Mouse (Mus musculus): ENCODE data around the gene Ccdc105.
A peak's percentile ranks its signal among the peaks of the same experiment; 100 is the strongest.

The Ccdc105 gene

DNA sequence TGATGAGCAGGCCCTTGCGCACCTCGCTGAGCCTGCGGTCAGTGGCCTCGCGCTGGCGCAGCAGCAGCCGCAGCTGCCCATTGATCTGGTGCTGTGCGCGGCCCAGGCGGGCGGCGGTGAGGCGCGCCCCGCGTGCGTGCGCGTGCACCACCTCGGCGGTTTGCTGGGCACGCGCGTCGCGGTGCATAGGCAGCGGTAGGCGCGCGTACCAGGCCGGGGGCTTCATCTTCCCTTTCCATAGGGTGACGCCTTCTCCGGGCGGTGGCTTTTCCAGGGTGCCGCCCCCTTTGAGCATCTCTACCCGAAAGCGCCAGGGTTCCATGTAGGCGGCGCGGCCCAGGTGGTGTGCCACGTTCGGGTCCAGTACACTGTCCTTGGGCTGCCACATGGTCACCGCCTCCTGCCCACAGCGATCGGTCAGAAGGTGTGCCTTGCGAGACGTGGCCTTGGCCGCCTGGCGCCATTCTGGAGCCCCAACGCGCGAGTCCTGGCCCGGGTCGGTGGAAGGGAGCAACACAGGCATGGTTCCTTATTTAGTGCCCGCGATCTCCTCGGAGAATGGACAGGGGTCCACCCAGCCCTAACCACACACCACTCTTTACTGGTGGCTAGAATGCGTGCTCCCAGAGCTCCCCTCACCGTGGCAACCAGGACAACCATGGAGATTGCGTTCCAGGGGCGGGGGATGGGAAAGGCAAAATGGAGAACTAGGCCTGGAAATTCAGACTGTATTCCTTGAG lies at the start of gene Ccdc105:
Gene Ccdc105 (minus strand): TSS at position 614 of the 740 bp plus-strand sequence.
- DNase-seq (ENCODE audit: low spot score) = peak; percentile 86

DNA sequence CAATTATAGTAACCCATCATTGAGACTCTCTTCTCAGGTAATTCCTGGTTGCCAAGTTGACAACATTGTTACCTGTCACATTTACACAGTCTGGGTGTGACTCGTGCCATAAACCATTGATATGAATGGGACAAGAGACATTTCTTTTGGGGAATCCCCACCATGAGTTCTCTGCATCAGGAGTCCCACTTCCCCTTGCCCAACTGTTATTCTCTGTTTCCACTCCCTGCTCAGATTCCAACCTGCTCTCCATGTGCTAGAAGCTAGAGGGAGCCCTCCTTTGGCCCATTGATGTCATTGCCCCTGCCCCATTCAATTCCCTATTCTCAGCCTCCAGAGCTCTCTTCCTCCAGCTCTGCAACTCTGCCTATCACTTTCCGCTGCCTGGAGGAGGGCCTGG lies 48.6 kb upstream of the Ccdc105 start:
- no peak for DNase-seq (ENCODE audit: low spot score)

DNA sequence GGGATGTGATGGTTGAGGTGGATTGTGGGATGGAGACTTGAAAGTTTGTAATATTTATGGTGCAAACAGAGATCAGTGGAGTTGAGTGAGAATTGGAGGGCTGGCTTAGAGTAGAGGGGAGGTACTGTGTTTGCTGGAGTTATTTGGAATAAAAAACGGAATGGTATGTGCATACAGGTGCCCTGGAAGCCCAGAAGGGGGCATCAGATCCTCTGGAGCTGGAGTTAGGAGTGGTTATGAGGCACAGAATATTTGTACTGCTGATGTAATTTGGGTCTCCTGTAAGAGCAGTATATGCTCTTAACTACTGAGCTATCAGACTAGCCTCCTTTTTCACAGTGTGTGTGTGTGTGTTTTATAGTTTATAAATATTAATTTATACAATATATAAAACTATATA lies 37.7 kb upstream of the Ccdc105 start:
- no peak for DNase-seq (ENCODE audit: low spot score)

DNA sequence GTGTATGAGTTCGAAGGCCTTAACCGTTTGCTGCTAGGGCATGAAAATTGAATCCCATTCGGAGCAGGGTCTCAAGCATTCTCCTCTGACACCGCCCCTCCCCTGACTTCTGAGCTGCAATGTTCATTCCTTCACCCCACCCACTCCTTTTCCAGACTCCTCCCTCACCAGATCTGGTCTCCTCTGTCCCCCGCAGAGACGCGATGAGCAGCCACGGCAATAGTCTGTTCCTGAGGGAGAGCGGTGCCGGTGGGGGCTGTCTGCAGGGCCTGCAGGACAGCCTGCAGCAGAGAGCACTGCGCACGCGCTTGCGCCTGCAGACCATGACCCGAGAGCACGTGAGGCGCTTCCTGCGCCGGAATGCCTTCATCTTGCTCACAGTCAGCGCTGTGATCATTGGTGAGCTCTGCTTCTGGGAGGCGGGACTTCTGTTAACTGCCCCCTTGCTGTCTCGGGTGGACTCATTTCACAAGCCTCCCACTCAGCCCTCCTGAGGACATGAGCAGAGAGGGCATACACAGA lies 34.8 kb upstream of the Ccdc105 start:
- DNase-seq (ENCODE audit: low spot score) = peak; percentile 84

DNA sequence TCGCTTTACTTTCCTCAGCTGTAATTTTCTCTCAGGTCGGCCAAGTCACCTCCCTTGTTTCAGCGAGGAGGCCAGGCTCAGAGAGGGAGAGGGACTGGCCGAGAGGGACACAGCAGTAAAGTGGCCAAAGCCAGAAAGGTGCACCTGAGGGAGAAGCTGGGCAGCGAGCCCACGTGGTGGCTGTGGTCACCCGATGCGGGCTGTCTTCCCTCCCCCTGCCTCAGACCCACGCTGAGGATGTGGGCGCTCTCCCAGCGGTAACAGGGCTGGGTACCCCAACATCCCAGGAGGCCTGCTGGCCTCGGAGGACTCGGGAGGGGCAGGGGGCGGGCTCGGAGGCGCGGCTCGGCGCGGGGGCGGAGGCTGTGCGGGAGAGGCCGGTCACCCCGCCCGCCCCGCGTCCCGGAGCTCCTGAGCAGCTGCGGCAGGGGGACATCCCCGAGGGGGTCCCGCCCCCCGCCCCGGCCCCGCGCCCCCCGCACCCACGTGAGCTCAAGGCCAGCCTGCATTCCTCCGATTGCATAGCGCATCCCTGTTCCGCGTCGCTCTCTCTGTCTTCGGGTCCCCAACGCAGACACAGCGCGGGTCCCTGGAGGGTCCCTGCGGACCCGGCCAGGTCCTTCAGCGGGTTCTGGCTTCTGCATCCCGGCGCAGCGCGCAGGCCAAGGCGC lies 27.3 kb upstream of the Ccdc105 start, which contains the start of gene Slc1a6:
Gene Slc1a6 (plus strand): TSS at position 516 of the 671 bp plus-strand sequence.
- peak; percentile 45 for DNase-seq (ENCODE audit: low spot score)

DNA sequence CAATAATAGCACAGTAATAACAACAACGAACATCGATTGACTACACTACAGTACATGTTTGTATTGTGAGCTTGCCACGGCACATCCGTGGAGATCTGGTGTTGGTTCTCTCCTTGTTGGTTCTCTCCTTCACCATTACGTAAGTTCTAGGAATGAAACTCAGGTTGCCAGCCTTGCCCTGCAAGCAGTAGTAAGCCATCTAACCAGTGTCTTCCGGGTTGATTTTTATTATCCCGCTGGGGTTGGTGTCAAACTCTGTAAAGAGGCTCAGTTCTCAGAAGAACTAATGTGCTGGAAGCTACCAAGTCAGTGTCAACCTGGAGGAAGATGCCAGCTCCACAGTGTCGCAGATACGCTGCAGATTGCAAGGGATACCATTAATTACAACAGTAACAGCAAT lies 26.7 kb upstream of the Ccdc105 start:
- DNase-seq (ENCODE audit: low spot score) = no peak

DNA sequence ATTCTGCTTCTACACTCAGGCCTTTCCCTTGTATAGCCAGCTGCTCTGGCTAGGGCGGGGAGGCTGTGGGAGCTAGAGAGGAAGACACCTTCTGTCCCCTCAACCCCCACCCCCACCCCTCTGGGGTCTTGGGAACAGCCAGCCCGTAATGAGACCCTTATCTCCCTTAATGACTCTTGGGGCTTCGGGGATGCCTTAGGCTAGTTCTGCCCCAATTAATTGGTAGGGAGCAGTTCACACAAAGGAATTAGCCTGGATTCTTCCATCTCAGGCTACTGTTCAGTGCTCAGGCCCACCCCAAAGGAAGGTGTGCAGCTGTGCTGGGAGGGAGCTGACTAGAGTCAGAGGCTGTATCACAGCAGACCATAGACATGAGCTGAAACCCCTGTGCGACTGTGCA lies 23.0 kb upstream of the Ccdc105 start:
- DNase-seq (ENCODE audit: low spot score) = peak; percentile 52

DNA sequence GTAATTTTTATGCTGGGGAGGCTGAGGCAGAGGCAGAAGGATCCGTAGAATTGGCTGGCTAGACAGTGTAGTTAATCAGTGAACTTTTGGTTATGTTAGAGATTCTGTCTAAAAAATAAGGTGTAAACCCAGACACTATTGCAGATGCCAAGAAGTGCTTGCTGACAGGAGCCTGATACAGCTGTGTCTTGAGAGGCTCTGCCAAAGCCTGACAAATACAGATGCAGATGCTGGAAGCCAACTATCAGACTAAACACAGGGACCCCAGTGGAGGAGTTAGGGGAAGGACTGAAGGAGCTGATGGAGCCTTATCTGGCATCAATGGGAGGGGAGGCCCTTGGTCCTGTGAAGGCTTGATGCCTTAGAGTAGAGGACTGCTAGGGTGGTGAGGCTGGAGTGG lies 12.7 kb upstream of the Ccdc105 start:
- no peak for DNase-seq (ENCODE audit: low spot score)

DNA sequence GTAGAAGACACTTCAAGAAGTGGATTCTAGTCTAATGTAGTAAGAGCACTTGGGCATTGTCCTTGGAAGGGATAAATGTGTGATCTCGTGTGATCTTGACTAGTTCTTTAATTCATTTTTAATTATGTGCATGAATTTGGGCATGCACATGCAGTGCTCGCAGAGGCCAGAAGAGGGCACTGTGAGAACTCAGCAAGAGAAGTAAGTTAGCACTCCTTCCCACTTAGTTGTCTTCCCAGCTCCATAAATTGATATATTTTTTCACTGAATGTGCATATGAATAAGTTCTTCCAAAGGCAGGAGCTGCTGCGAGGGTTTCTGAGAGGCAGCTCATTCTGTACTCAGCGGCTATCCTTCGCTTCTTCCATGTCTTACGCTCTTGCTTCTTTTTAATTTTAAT lies 3.2 kb upstream of the Ccdc105 start:
- peak; percentile 75 for DNase-seq (ENCODE audit: low spot score)

DNA sequence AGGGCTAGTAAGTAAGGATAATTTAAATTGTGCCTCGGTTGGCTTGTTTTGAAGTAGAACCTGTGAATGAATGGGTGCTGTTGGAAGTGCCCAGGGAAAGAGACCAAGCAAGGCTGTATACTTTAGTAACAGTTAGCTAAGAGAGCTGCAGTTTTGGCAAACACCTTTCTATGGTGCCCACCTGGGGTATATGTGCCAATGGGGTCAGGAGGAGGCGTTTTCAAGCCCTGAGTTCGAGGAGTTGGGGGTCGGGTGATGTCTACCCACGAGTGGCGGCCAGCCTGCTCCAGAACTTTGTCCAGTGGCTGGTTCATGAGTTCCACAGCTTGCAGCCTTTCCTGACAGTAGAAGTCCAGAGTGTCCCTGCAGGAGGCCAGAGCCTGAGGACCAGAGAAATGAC lies 3.9 kb downstream of the Ccdc105 start:
- DNase-seq (ENCODE audit: low spot score) = no peak

DNA sequence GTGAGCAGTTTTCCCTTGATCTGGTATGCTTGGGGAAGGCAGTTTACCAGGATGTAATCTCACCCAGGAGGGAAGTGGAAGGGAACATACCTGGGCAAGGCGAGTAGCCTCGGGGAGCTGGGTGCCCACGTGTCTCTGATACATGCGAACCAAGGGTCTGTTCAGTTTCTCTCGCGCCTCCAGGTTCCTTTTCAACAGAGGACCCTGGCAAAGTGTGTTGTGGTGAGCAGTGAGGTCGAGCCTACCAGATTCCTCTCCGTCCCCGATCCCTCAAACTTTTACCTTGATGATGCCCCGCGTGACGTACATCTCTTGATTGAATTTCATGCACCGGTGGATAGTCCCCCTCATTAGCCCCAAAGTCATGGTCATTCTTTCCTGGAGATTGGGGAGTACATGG lies 4.7 kb downstream of the Ccdc105 start:
- no peak for DNase-seq (ENCODE audit: low spot score)

DNA sequence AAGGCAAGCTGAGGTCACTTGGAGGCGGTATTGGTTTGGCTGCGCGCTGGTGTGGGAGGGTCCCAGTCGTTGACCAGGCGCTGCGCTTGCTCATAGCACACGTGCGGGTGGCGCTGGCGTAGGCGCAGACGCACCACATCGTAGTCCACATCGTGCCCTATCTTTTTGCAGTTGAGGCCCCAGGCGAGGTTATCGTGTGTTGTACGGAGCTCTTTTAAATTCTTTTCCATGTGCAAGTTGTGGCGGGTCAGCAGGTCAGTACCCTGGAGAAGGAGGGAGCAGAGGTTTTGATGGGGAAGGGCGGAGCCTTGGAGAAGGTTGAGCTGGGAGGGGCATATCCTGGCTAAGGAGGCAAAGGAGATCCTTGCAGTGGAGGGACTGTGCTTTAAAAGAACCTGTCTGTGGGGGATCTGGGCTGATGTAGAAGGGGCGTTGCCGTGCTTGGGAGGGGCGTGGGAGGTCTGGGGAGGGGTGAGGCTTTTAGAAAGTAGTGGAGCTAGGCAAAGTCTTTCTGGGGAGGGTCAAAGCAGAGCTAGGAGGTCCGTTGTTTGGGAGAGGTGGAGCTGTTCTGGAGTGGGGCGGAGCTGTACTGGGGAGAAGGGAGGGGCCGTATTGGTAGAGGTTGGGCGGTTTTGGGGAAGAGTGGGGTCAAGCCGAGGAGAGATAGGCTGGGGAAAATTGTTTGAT lies 5.7 kb downstream of the Ccdc105 start:
- peak; percentile 58 for DNase-seq (ENCODE audit: low spot score)

DNA sequence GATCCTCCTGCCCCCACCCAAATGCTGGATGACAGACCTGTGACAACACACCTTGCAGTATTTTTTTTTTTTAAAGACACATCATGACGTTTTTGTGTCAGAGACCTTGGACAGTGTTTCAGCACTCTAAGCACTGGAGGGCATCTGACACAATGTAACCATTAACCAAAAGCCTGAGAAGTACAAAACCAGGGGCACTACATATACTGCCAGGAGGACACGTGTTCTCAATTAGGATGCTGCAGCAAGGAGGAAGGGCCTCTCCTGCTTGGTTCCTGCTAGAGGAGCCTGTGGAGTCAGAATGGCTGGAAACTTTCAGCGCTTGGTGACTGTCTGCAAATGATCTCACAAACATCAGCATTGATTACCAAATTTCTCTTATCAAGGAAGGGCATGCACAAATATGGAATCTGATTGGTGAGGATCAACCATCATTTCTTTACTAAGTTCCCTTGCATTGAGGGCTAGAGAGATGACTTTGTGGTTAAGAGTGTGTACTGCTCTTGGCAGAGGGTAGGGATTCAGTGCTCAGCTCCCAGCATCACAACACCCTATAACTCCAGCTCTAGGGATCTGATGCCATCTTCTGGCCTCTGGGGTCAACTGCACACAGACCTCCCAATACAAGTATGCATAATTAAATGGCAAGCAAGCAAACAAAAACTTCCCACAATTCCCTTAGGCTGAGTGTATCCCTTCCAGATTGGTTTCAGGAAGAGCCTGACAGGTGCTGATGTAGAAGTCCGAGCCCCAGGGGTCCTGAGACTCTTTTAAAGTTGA lies 7.2 kb downstream of the Ccdc105 start:
- DNase-seq (ENCODE audit: low spot score) = peak; percentile 37

DNA sequence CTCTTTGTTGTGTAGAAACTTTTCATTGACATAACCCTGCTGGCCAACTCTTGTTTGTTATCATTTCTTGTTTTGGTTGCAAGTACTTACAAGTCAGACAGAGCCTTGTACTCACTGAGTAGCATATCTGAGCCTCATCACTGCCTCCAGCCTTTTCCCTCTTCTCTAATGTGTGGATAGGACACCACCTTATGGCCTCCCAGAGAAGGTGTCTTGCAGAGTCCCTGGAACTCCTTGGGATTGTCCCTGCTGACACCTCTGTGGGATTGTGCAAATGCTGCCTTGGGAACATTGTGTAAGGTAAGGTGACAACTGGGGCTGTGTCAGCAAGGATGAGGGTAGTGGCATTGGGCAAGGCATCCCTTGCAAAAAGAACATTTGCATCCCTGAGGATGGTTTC lies 9.1 kb downstream of the Ccdc105 start:
- no peak for DNase-seq (ENCODE audit: low spot score)

DNA sequence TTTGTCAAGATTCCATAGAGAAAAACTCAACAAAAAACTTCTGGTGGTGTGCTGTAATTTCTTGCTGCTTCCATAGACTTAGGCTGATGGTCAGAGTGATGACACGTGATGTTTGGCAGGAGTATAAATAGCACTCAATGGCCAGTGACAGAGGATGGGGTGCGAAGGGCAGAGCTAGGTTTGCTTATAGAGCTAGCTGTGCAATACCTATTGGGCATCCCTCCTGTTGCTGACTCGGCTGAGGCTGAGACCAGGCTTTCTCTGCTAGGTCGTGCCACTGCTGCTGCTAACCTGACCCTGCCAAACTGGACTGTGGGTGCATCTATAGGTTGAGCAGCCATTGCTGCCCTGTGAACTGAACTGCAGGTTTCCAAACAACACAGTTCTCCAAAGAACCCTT lies 13.0 kb downstream of the Ccdc105 start:
- DNase-seq (ENCODE audit: low spot score) = no peak

DNA sequence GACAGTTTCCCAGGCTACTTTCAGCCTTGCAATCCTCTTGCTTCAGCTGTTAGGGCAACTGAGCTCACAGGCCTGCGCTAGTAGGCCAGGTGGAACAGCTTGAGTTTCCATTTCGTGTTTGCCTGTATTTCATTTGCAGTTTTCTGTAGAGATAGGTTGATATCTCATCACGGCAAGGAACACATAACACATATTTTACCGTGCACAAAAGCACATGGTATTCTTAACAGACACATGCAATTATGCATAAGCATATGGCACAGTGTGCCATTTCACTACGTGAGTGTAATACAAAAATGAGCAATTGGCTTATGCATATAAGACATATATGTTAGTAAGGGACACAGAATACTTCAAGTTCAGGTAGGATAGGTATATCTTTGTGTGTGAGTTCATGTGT lies 25.0 kb downstream of the Ccdc105 start:
- no peak for DNase-seq (ENCODE audit: low spot score)

DNA sequence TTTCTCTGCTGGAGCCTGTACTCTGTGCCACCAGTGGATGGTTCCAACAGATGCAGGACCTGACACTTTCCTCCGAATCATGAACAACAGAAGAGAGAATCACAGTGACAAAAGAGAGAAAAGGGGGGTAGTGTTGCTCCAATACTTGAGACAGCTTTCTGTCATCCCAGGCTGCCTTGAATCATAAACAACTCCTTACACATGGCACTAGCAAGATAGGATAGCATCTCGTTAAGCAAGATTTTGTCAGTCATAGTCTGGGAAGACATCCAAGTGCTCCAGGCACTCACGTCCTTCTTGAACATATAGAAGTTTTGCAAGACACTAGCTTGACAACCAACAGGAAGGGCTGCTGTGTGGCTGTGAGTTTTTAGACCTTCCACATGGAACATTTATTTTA lies 25.8 kb downstream of the Ccdc105 start:
- DNase-seq (ENCODE audit: low spot score) = no peak

DNA sequence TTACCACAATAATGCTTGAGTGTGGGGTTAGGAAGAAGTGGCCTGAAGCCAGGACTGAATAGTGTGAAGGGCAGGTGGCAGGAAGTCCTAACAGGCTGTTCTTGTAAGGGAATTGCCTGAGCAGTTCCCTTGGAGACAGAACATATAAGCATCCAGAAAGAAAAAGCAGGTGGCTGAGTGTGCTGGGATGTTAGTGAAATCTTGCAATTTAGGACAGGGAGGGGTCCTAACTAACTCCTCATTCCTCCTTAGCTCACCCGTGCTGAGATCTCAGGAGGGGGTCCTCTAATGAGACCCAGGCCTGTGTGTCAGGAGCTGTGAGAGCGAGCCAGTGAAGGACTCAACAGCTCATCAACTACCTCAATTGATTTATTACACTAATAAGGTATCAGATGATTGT lies 29.4 kb downstream of the Ccdc105 start:
- DNase-seq (ENCODE audit: low spot score) = peak; percentile 61

DNA sequence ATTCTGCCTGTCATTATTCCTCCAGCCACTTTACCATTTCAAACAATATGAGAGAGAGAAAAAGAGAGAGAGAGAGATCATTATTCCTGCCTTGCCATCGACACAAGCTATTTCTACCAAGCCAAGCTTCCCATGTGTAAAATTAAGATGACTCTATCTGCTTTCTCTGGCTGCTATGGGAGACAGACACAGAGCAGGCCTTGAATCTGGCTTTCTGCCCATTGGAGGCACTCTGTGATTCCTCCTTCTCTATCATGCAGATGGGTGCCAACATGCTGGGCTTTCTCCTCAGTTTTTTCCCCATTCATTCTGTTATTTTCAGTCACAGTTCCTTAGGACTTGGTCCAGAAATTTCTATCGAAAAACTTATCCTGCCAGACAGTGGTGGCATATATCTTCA lies 30.2 kb downstream of the Ccdc105 start:
- no peak for DNase-seq (ENCODE audit: low spot score)

DNA sequence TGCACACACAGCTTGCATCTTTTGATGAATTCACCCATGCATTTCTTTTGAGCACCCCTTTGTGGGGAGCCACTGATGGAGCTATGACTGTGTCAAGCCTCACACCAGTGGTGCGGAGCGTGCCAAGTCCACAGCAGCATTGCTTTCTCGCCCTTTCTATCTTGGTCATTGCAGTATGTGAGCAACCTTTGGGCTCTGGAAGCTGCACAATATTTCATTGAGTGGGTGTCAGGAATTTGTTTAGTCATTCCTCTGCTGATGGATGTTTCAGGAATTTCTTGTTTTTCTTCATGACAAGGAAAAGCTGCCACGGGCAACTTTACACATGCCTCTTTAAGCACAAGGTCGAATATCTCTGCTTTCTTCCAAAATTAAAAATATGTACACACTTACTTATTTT lies 30.8 kb downstream of the Ccdc105 start:
- no peak for DNase-seq (ENCODE audit: low spot score)

DNA sequence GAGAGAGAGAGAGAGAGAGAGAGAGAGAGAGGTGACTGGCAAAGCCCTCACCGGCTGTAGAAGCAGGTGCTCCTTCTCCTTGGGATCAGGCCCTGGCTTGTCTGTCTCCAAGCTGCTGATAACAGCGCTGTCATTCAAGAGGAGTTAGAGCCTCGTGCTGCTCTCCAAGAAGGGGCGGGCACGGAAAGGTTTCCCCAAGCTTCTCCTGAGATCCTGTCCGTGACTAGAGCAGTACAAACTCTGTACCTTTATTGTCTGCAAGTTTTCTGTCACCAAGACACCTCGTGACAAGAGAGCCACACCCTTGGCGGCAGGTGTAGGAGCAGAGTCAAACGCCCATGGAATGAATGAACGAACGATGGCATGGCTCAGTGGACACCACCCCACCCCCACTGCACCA lies 34.8 kb downstream of the Ccdc105 start, which contains the start of gene Casp14:
Gene Casp14 (minus strand): TSS at position 239 of the 400 bp plus-strand sequence.
- no peak for DNase-seq (ENCODE audit: low spot score)

DNA sequence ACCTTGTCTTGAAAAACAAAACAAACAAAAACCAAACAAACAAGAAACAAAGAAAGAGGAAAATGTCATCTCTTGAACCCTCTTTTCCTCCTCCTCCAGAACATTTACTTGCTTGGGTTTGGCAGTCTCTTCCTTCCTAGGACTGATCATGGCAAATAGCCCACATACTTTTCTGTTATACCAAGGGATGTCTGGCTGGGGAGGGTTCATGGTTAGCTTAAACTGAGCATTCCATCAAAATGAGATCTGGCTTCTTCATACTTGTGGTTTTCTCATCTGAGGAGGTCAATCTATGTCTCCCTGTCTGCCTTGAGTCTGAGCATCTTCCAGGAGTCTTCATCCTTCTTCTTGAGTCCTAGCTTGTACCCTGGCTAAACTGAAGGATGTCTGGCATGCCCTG lies 36.6 kb downstream of the Ccdc105 start:
- no peak for DNase-seq (ENCODE audit: low spot score)
